Mouse (Mus musculus): ENCODE results near the gene Cacng5. TPM values are rescaled to one million over a fixed set of nuclear protein-coding genes. Genes with fewer than 3 reads are reported as not detected.

Cacng5 gene
- not detected for total RNA-seq (2021)
- long read RNA-seq, experiment 1: 0 reads
- long read RNA-seq, experiment 2: 0 reads

DNA sequence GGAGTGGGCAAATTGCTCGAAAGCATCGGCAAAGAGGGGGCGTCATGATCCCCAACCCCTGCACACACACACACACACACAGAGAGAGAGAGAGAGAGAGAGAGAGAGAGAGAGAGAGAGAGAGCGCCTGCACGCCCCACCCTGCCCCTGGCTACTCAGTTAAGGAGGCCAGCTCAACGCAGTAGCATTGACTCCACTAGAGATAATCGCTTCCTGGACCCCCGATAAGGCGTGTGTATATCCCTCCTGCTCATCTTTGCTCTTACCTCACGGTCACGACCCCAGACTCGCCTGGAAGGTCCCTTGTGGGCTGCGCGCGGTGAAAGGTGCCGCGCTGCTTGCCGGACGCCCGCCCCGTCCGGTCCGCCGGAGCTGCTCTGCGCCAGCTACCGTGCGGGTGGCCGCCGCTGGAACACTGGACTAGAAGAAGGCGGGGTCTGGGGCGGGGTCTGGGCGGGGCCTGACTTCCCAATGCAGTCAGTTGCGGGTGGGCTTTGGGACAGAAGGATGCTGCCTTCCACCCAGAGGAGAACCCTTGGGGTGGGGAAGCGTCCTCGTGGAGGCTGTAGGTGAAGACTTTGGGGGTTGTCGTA, at the start of gene Cacng5:
Cacng5 (minus strand) TSS at position 422 of the 593 bp plus-strand sequence.
- no peak for DNase-seq (ENCODE audit: low spot score)

DNA sequence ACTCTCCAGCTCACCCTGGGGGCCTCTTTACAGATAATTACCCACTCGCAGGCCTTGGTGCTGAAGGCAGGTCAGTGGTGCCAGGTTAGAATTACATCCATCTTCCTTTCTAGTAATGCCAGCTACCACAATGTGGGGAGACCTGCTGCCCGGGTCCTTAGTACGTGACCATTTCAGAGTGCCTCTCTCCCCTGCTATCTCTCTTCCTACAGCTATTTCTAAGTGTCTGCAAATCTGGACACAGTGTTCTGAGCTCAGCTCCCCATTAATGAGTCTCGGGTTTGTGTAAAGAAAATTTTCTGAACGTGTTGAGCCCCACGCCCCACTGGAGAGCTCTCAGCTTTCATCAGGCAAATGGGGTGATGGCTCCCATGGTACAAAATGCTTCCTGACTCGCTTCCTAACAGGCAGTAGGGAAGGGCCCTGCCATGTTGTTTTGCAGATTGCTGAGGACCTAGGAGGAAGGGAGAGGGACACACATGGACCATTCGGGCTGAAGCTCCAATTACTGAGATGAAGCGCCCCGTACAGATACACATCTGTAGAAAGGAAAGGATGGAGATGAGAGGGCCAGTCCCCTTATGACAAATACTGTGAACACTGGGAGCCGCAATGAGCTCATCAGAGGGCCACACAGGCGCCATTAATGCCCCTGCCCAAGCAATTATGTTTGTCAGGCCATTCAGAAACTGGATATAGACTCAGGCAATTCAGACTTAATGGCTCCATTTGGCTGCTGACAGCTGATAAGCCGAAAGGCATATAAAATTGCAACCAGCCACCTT, 42.9 kb upstream of the Cacng5 start:
- DNase-seq (ENCODE audit: low spot score): no peak

GRCm38 (mm10) chr11:107955191-107956062, 40.6 kb upstream of the Cacng5 start:
- DNase-seq (ENCODE audit: low spot score): no peak

DNA sequence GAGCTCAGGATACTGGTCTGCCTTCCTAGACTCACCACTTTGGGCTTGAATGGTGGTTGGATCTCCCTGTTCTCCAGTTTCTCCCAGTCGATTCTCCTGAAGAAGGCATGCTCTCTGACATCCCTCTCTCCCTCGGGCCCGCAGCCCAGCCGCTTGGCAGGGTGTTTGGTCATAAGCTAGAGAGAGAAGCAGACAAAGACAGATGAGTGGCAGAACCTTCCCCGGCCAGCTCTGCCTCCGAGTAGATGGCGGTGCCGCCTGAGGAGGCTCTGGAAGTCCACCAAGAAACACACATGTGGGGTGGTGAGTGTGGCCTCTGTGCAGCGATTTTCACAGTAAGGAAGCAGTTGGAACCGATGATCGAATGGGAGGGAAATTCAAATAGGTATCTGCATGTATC, 36.6 kb upstream of the Cacng5 start:
- DNase-seq (ENCODE audit: low spot score): no peak

GRCm38 (mm10) chr11:107950658-107951057, 35.8 kb upstream of the Cacng5 start:
- DNase-seq (ENCODE audit: low spot score): no peak

GRCm38 (mm10) chr11:107950211-107950610, 35.4 kb upstream of the Cacng5 start:
- peak; percentile 49 for DNase-seq (ENCODE audit: low spot score)

GRCm38 (mm10) chr11:107947951-107948350, 33.1 kb upstream of the Cacng5 start:
- no peak for DNase-seq (ENCODE audit: low spot score)

GRCm38 (mm10) chr11:107946823-107947222, 32.0 kb upstream of the Cacng5 start:
- no peak for DNase-seq (ENCODE audit: low spot score)

DNA sequence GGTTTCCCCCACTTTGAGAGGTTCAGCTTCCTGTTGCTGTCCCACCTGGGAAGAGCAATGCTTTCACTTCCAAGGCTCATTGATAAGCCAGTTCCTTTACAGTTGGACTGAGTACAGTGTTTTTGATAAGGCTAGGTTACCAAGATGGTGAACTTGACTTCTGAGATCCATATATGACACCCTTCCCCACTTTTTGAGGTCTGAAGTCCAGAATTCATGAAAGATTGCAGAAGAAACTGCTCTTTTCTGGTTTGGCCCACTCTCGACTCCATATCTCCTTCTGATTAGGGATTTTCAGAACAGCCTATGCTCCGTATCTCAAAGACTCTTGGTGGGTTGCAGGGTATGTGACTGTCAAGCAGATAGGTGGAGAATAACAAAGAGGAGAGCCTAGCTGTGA, 22.1 kb upstream of the Cacng5 start:
- no peak for DNase-seq (ENCODE audit: low spot score)

- DNase-seq (ENCODE audit: low spot score): no peak
Measured at GRCm38 (mm10) chr11:107931721-107932120, 16.9 kb upstream of the Cacng5 start.

- DNase-seq (ENCODE audit: low spot score): no peak
Measured at GRCm38 (mm10) chr11:107931288-107931687, 16.4 kb upstream of the Cacng5 start.

DNA sequence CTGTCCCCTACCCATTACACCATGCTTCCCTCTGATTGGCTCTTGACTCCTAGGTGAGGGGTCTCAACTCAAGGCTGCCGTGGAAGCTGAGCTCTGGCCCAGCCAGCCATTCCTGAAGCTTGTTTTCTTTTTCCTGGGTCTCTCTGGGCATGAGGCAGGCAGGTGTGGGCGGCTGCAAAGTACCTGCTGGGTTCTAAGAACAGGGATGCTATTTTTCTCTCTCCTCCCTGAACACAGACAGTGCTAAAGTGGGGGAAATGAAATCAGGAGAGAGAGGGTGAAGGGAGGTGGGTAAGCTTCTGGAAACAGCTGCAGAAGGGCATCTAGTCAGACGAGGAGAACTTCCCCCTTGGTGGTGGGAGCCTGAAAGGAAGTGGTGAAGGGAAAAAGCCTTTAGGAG, 14.9 kb upstream of the Cacng5 start:
- DNase-seq (ENCODE audit: low spot score): no peak

- no peak for DNase-seq (ENCODE audit: low spot score)
Measured at GRCm38 (mm10) chr11:107919852-107920508, 5.1 kb upstream of the Cacng5 start.

- DNase-seq (ENCODE audit: low spot score): no peak
Measured at GRCm38 (mm10) chr11:107917721-107918235, 2.9 kb upstream of the Cacng5 start.

DNA sequence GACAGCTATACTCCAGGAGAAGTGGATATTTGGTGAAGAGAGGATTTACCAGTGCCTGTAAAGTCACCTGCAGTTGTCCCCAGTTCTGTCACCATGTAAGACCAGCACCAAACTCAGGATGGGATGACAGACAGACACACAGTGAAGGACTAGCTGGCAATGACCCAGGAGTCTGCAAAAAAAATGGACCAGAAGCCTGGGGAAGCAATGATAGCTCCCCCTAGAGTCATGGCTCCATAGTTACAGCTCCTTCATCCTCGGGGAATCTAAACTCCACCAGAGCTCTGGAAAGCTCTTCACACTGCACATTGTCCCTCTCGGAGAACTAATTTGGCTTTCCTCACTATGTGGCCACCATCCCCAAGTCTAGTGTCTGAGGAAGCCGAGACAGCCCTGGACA, 1.5 kb downstream of the Cacng5 start:
- DNase-seq (ENCODE audit: low spot score): no peak

DNA sequence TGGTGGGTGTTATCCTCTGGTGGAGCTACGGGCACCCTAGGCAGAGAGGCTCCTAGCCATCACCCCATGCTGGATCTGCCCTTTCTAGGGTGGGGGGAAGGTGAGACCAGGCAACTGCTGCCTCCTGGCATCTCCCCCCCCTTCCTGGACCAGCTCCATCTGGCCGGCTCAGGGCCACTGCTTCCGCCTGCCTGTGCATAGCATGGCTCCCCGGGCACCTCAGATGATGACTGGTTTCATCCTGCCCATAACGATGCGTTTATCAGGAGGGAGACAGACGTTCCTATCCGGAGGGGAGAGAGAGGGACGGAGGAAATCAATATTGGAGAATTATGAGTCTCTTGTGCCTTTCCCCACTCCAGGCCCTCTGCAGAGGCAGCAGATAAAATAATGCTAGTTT, 9.5 kb downstream of the Cacng5 start:
- DNase-seq (ENCODE audit: low spot score): no peak

- DNase-seq (ENCODE audit: low spot score): no peak
Measured at GRCm38 (mm10) chr11:107903966-107904605, 10.8 kb downstream of the Cacng5 start.

GRCm38 (mm10) chr11:107900470-107900869, 14.4 kb downstream of the Cacng5 start:
- DNase-seq (ENCODE audit: low spot score): no peak

DNA sequence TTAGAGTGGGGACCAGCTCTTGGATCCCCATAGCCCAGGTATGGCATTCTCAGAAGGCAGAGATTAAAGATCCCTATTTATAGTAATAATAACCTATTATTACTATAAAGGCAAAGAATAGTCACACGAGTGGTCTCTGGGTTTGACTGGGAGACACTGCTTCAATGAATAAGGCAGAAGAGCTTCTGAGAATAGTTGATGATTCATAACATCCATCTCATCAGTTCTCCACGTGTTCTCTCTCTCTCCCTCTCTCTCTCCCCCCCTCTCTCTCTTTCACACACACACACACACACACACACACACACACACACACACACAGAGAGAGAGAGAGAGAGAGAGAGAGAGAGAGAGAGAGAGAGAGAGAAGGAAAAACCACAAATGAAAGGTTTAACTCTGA, 16.2 kb downstream of the Cacng5 start:
- DNase-seq (ENCODE audit: low spot score): no peak

DNA sequence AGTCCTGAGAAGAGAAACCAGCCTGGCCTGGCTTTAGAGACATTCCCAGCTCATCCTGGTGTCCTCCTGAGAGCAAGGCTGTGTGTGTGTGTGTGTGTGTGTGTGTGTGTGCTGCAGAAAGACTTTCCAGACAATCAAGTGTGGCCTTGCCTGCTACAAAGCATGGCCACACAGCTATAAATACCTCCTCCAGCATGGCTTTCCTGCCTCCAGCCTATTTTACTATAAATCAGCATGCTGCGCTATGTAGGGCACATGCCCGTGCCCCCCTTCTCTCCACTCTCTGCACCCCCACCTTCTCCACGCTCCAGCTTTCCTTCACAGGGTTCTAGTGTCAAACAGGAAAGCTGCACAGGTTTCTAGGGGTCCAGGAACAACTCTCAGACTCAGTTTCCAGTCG, 19.2 kb downstream of the Cacng5 start:
- no peak for DNase-seq (ENCODE audit: low spot score)

- no peak for DNase-seq (ENCODE audit: low spot score)
Measured at GRCm38 (mm10) chr11:107891377-107891776, 23.5 kb downstream of the Cacng5 start.

All from gastrocnemius, adult 18-20 months (tissue).